Mouse (Mus musculus) bone marrow, adult 2 months (tissue): Measurements from ENCODE around the gene Ckap2l. TPM values are rescaled to one million over a fixed set of nuclear protein-coding genes. Genes with fewer than 3 reads are reported as not detected.

Experiments used
- H3K27ac ChIP-seq: fragments of 200-500 bp; 2 replicates; pipeline ENCODE4 v1.5.1; 2012; ENCODE audit warnings: low read depth, mild to moderate bottlenecking, control low read depth, inconsistent platforms, low read length; ENCODE audit not compliant: control insufficient read depth, poor library complexity, insufficient read depth
- H3K4me1 ChIP-seq: fragments of 200-500 bp; 2 replicates; pipeline ENCODE4 v1.6.1; 2011; ENCODE audit warnings: low read length; ENCODE audit not compliant: control insufficient read depth, insufficient read depth
- H3K4me3 ChIP-seq: fragments of 200-500 bp; replicated peaks from 2 replicates; pipeline ENCODE3; 2011; ENCODE audit warnings: mild to moderate bottlenecking, low read depth, low read length, control low read depth; ENCODE audit not compliant: control insufficient read depth
- CTCF ChIP-seq: fragments of 200-500 bp; IDR thresholded peaks from 2 replicates; pipeline ENCODE4 v1.5.1; 2011; ENCODE audit warnings: low read length, control low read depth; ENCODE audit not compliant: control insufficient read depth, insufficient read depth
- POLR2A ChIP-seq: fragments of 200-500 bp; IDR thresholded peaks from 2 replicates; pipeline ENCODE4 v1.6.1; 2011; ENCODE audit warnings: low read depth, mild to moderate bottlenecking, control low read depth, low read length, borderline replicate concordance; ENCODE audit not compliant: control insufficient read depth
- WGBS: fragments of 180-500 bp; shearing (Covaris S2); methylation state at CpG from one replicate; pipeline ENCODE4 v1.1.7; 2018; 5-methylcytosine and 5-hydroxymethylcytosine counted together
- polyA plus RNA-seq: library from polyadenylated mRNA; stranded (reverse); fragments of >200 nt; gene quantifications from 2 replicates; pipeline ENCODE4 v1.2.4, GENCODE M21; 2011; ENCODE audit warnings: low replicate concordance; ENCODE audit not compliant: missing spikeins, insufficient read depth, insufficient read length

The Ckap2l gene
- 22.9 and 27.3 TPM in 2 replicates for polyA plus RNA-seq

- peaks cover 2% of the 10 kb centered on the region for H3K4me1 ChIP-seq
- under 1% methylated on average over 50 of the region's 50 CpGs for WGBS
- peak within 1 kb of the TSS; percentile 94 for H3K27ac ChIP-seq
- TF ChIP-seq POLR2A (peak; percentile 77), CTCF (no peak)
- H3K4me3 ChIP-seq, result peak within 1 kb of the TSS; percentile 83
These were observed at the start of gene Ckap2l for GRCm38 (mm10) chr2:129296671-129297588. Gene Ckap2l, minus strand, starts transcription at chr2:129297212.

GRCm38 (mm10) chr2:129338138-129338621 is 41.2 kb upstream of the Ckap2l start:
- no peak overlapping the region for H3K27ac ChIP-seq
- H3K4me1 ChIP-seq, result no peaks in the 10 kb centered on the region; the same call in 1 of the 2 replicates
- H3K4me3 ChIP-seq, result no peak overlapping the region
- TF ChIP-seq POLR2A, result no peak
- TF ChIP-seq CTCF, result no peak
- 10% methylated on average over 6 of the region's 6 CpGs for WGBS

DNA sequence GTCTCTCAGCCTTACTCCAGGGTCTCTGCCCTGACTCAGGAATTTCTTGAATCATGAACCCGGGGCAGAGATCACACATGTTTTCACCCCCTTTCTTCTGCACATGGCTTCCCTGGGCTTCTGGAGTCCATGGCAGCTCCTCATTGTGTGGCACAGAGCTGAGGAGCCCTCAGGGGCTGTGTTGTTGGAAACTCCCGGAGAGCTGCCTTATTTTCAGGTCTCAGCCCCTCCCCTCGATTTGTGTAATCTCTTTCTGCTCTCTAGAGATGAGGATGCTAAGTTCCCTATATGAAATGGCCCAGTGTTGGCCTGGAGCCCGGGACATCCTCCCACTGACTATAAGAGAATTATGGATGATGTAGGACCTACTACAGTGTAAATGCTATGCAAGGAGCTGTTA is 36.5 kb upstream of the Ckap2l start:
- no peak overlapping the region for H3K27ac ChIP-seq
- no peaks in the 10 kb centered on the region; the same call in 1 of the 2 replicates for H3K4me1 ChIP-seq
- TF ChIP-seq POLR2A, result no peak
- TF ChIP-seq CTCF, result no peak
- H3K4me3 ChIP-seq, result no peak overlapping the region
- 54% methylated on average over 4 of the region's 4 CpGs for WGBS

DNA sequence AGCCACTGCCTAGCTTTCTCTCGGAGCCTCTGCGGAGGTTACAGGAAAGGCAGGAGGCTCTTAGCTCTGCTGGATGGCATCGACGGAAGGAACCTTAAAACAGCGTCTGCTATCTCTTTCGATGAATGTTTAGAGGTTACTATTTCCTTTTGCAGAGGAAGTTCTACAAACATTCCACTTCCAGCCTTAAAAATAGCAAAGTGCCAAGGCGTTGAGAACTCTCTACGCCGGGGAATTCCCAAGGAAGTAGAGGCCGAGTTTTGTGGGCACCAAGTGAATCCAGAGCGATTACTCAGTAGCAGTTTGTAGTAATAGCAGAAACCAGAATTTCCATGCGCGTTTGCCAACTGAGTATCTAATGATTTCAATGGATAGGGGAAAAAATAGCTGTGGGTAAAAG is 33.5 kb upstream of the Ckap2l start:
- no peak for TF ChIP-seq POLR2A
- TF ChIP-seq CTCF, result no peak
- Histone ChIP-seq H3K27ac (no peak overlapping the region), H3K4me1 (no peaks in the 10 kb centered on the region; the same call in none of the 2 replicates), H3K4me3 (no peak overlapping the region)
- WGBS, result 5% methylated on average over 13 of the region's 13 CpGs

GRCm38 (mm10) chr2:129330024-129330423 is 33.0 kb upstream of the Ckap2l start:
- Histone ChIP-seq H3K4me3 (no peak overlapping the region), H3K4me1 (no peaks in the 10 kb centered on the region; the same call in none of the 2 replicates), H3K27ac (no peak overlapping the region)
- WGBS, result 35% methylated on average over 7 of the region's 7 CpGs
- no peak for TF ChIP-seq CTCF
- TF ChIP-seq POLR2A, result no peak

GRCm38 (mm10) chr2:129328238-129328637 is 31.2 kb upstream of the Ckap2l start:
- Histone ChIP-seq H3K27ac (no peak overlapping the region), H3K4me1 (no peaks in the 10 kb centered on the region; the same call in none of the 2 replicates), H3K4me3 (no peak overlapping the region)
- WGBS, result 67% methylated on average over 4 of the region's 4 CpGs
- TF ChIP-seq CTCF (no peak), POLR2A (no peak)

DNA sequence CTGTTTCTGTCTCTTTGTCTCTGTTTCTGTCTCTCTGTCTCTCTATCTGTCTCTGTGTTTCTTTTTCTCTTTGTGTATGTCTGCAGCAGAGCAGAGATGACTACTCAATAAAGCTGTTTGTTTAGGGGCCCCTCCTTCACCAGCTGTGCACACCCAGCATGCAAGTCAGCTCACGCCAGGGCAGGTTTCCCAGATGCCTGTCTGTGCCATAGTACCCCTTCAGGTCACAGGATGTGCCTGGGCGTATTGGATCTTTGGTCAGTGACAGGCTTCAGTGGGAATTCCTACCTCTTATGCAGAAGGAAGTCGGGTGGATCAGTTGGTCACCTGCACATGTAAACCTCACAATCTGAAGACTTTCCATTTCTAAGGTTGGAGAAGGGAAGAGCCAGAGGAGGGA is 27.2 kb upstream of the Ckap2l start:
- TF ChIP-seq POLR2A, result no peak
- 81% methylated on average over 3 of the region's 3 CpGs for WGBS
- Histone ChIP-seq H3K4me1 (no peaks in the 10 kb centered on the region; the same call in none of the 2 replicates), H3K4me3 (no peak overlapping the region), H3K27ac (no peak overlapping the region)

DNA sequence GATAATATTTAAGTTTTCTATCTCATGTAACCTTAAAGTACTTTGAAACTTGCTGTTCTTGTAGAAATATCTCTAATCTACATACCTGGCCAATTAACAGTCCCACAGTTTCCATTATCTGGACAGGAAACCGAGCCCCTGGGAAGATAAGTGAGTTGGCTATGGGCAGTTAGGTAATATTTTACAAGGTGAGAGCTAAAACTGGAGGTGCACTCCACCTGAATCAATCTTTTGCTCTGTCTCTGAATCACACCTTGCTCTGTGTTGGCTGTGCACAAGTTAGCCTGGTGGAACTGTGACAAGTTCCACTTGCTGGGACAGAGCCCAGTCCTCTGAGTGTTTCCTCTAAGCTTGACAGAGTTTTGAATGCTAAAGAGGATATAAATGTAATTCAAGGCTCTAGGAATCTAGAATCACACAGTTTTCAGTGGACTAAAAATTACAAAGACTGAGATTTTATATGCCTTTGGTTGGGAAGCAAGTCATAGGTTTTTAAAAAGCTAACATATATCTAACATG is 25.2 kb upstream of the Ckap2l start:
- Histone ChIP-seq H3K4me3 (no peak overlapping the region), H3K4me1 (no peaks in the 10 kb centered on the region; the same call in none of the 2 replicates), H3K27ac (no peak overlapping the region)
- 58% methylated on average over 1 of the region's 1 CpGs for WGBS
- no peak for TF ChIP-seq POLR2A
- TF ChIP-seq CTCF, result no peak
